Mouse (Mus musculus): ENCODE results near the gene Gm27021.
"Not testable (repeated sequence)": the region's sequence is repeated elsewhere in the genome, so short reads cannot be mapped to it uniquely, and the experiment has no call there.

Gene Gm27021

DNA sequence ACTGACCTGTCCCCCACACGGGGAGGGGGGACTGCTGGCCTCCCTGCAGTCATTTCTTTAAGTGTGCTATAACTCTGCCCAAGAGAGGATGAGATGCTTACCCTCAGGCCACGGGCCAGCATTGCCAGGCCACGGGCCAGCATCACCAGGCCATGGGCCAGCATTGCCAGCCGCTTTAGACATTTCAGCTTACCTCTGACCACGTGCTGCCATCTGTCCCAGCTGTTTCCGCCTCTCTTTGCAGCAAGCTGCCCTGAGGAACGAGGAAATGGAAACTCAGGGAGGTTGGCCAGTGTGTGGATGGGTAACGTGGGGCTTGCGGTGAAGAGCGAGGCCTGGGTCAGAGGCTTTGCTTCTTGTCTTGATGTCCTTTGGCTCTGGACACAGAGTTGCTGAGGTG is 13.2 kb upstream of the Gm27021 start:
- H3K27me3 ChIP-seq (ENCODE audit: insufficient read depth, low read length) = peaks cover 17% of the 10 kb centered on the region
- no peak overlapping the region for H3K4me3 ChIP-seq (replicated peaks; ENCODE audit: low read length)
- H3K4me1 ChIP-seq (replicated peaks; ENCODE audit: low read depth, low read length) = peaks cover 36% of the 10 kb centered on the region
- H3K9me3 ChIP-seq (ENCODE audit: low read length) = no peaks in the 10 kb centered on the region
- H3K36me3 ChIP-seq (ENCODE audit: insufficient read depth, low read length) = no peaks in the 10 kb centered on the region
- TF ChIP-seq NANOG (IDR thresholded peaks at IDR 0.05; ENCODE audit: borderline replicate concordance, low read length) (no peak), POU5F1 (IDR thresholded peaks at IDR 0.05; ENCODE audit: borderline replicate concordance, low read length) (no peak), CTCF (conservative IDR thresholded peaks at IDR 0.05; ENCODE audit: low read length) (no peak)

- H3K4me1 ChIP-seq (replicated peaks; ENCODE audit: low read depth, low read length) = peaks cover 42% of the 10 kb centered on the region
- H3K36me3 ChIP-seq (ENCODE audit: insufficient read depth, low read length); H3K4me3 ChIP-seq (replicated peaks; ENCODE audit: low read length); H3K9me3 ChIP-seq (ENCODE audit: low read length): not testable (repeated sequence)
- H3K27me3 ChIP-seq (ENCODE audit: insufficient read depth, low read length) = peaks cover 15% of the 10 kb centered on the region
Measured at GRCm38 (mm10) chr8:120680405-120680804, 12.5 kb upstream of the Gm27021 start.

GRCm38 (mm10) chr8:120679629-120680387 is 11.9 kb upstream of the Gm27021 start:
- H3K27me3 ChIP-seq (ENCODE audit: insufficient read depth, low read length) = peaks cover 15% of the 10 kb centered on the region
- H3K4me1 ChIP-seq (replicated peaks; ENCODE audit: low read depth, low read length) = peaks cover 38% of the 10 kb centered on the region
- no peaks in the 10 kb centered on the region for H3K9me3 ChIP-seq (ENCODE audit: low read length)
- TF ChIP-seq CTCF (conservative IDR thresholded peaks at IDR 0.05; ENCODE audit: low read length) (no peak), POU5F1 (IDR thresholded peaks at IDR 0.05; ENCODE audit: borderline replicate concordance, low read length) (no peak), NANOG (IDR thresholded peaks at IDR 0.05; ENCODE audit: borderline replicate concordance, low read length) (no peak)
- no peak overlapping the region for H3K4me3 ChIP-seq (replicated peaks; ENCODE audit: low read length)
- peaks cover 12% of the 10 kb centered on the region for H3K36me3 ChIP-seq (ENCODE audit: insufficient read depth, low read length)

DNA sequence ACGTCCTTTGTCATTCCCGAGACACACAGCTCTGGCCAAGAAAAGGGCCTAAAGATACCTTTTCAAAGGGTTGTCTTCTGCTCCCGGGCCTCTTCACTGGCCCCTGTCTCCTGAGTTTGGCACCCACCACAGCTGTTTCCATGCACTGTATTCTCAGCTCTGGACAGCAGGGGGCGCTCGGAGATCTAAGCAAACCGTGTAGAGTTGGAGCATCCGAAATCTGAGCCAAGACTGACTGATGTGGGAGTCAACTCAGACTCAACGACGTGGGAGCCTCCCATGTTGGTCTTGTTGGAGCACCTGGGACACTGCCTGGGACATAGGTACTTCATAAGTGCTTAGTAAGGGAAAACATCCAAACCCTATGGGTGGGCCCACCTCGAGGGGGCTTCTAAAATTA is 10.6 kb upstream of the Gm27021 start:
- peaks cover 15% of the 10 kb centered on the region for H3K27me3 ChIP-seq (ENCODE audit: insufficient read depth, low read length)
- TF ChIP-seq POU5F1 (IDR thresholded peaks at IDR 0.05; ENCODE audit: borderline replicate concordance, low read length) (no peak), NANOG (IDR thresholded peaks at IDR 0.05; ENCODE audit: borderline replicate concordance, low read length) (no peak), CTCF (conservative IDR thresholded peaks at IDR 0.05; ENCODE audit: low read length) (peak; percentile 83)
- H3K36me3 ChIP-seq (ENCODE audit: insufficient read depth, low read length) = peaks cover 21% of the 10 kb centered on the region
- H3K9me3 ChIP-seq (ENCODE audit: low read length) = no peaks in the 10 kb centered on the region
- no peak overlapping the region for H3K4me3 ChIP-seq (replicated peaks; ENCODE audit: low read length)
- H3K4me1 ChIP-seq (replicated peaks; ENCODE audit: low read depth, low read length) = peaks cover 39% of the 10 kb centered on the region

GRCm38 (mm10) chr8:120675718-120676117 is 7.8 kb upstream of the Gm27021 start:
- Histone ChIP-seq H3K4me1 (replicated peaks; ENCODE audit: low read depth, low read length) (peaks cover 62% of the 10 kb centered on the region), H3K4me3 (replicated peaks; ENCODE audit: low read length) (no peak overlapping the region), H3K36me3 (ENCODE audit: insufficient read depth, low read length) (peaks cover 46% of the 10 kb centered on the region), H3K9me3 (ENCODE audit: low read length) (no peaks in the 10 kb centered on the region), H3K27me3 (ENCODE audit: insufficient read depth, low read length) (peaks cover 6% of the 10 kb centered on the region; the same call in 1 of the 2 replicates)
- no peak for TF ChIP-seq CTCF (conservative IDR thresholded peaks at IDR 0.05; ENCODE audit: low read length)
- TF ChIP-seq POU5F1 (IDR thresholded peaks at IDR 0.05; ENCODE audit: borderline replicate concordance, low read length) = no peak
- TF ChIP-seq NANOG (IDR thresholded peaks at IDR 0.05; ENCODE audit: borderline replicate concordance, low read length) = no peak

- H3K4me1 ChIP-seq (replicated peaks; ENCODE audit: low read depth, low read length) = peaks cover 74% of the 10 kb centered on the region
- peaks cover 63% of the 10 kb centered on the region for H3K36me3 ChIP-seq (ENCODE audit: insufficient read depth, low read length)
- H3K9me3 ChIP-seq (ENCODE audit: low read length) = no peaks in the 10 kb centered on the region
- H3K4me3 ChIP-seq (replicated peaks; ENCODE audit: low read length) = peak overlapping the region; percentile 100; the same call in 1 of the 2 replicates
- TF ChIP-seq POU5F1 (IDR thresholded peaks at IDR 0.05; ENCODE audit: borderline replicate concordance, low read length) (no peak), NANOG (IDR thresholded peaks at IDR 0.05; ENCODE audit: borderline replicate concordance, low read length) (no peak), CTCF (conservative IDR thresholded peaks at IDR 0.05; ENCODE audit: low read length) (no peak)
- no peaks in the 10 kb centered on the region for H3K27me3 ChIP-seq (ENCODE audit: insufficient read depth, low read length)
Measured at GRCm38 (mm10) chr8:120673298-120673697, 5.4 kb upstream of the Gm27021 start.

DNA sequence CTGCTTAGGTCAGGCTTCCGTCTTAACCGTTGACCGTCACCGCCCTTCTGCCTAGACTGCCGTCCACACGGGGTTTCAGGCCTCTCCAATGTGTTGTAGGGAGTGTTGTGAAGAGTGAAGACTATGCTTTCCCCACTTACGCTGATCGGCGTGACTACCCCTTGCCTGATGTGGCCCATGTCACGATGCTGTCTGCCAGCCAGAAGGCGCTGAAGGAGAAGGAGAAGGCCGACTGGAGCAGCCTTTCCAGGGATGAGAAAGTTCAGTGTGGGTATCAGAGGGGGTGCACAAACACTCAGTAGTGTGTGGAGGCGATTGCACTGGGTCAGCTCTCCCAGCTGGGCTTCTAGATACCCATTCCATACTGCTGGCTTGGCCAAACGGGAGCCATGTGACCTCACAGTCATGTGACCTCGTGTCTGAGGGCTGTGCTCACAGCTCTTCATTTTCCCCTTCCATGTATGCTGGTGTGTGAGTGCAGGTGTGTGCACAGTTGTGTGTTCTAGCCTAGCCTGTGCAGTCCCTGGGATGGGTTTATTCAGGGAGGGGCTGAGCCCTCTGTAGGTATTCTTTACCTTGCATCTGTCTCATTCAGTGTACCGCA is 4.8 kb upstream of the Gm27021 start:
- Histone ChIP-seq H3K9me3 (ENCODE audit: low read length) (no peaks in the 10 kb centered on the region), H3K36me3 (ENCODE audit: insufficient read depth, low read length) (peaks cover 63% of the 10 kb centered on the region), H3K4me1 (replicated peaks; ENCODE audit: low read depth, low read length) (peaks cover 70% of the 10 kb centered on the region), H3K27me3 (ENCODE audit: insufficient read depth, low read length) (no peaks in the 10 kb centered on the region), H3K4me3 (replicated peaks; ENCODE audit: low read length) (peak overlapping the region; percentile 100)
- TF ChIP-seq NANOG (IDR thresholded peaks at IDR 0.05; ENCODE audit: borderline replicate concordance, low read length) (no peak), POU5F1 (IDR thresholded peaks at IDR 0.05; ENCODE audit: borderline replicate concordance, low read length) (no peak)

DNA sequence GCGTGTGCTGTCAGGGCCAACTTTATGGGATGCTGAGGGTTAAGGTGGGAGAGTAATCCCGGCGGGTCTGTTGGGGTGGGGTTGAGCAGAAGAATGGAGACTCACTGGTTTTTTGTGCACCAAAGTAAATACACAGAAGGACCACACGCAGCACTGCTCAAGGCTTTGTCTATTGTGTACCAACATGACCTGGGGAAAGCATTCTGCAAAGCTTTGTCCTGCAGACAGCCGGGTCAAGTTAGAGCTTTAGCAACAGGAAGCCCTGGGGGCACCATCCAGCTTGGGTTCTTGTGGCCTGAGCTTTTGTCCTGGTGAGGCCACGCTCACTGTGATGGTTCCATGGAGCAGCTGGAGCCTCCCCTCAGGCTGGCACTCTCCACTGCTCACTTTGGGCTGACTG is 3.9 kb upstream of the Gm27021 start:
- peak overlapping the region; percentile 100 for H3K4me3 ChIP-seq (replicated peaks; ENCODE audit: low read length)
- TF ChIP-seq CTCF (conservative IDR thresholded peaks at IDR 0.05; ENCODE audit: low read length) (no peak), NANOG (IDR thresholded peaks at IDR 0.05; ENCODE audit: borderline replicate concordance, low read length) (peak; percentile 90)
- H3K4me1 ChIP-seq (replicated peaks; ENCODE audit: low read depth, low read length) = peaks cover 63% of the 10 kb centered on the region

More for the DNA sequence above, 3.9 kb upstream of the Gm27021 start:
- no peaks in the 10 kb centered on the region for H3K27me3 ChIP-seq (ENCODE audit: insufficient read depth, low read length)
- no peaks in the 10 kb centered on the region for H3K9me3 ChIP-seq (ENCODE audit: low read length)
- peaks cover 63% of the 10 kb centered on the region for H3K36me3 ChIP-seq (ENCODE audit: insufficient read depth, low read length)
